Mouse (Mus musculus) layer of hippocampus, adult 9-11 months (tissue): ENCODE measurements around the gene Gm9507.
"Not testable (repeated sequence)": the region's sequence is repeated elsewhere in the genome, so short reads cannot be mapped to it uniquely, and the experiment has no call there.

Experiments used
- DNase-seq: peaks from one replicate; pipeline ENCODE4 v3.0.0; 2022

The Gm9507 gene

DNA sequence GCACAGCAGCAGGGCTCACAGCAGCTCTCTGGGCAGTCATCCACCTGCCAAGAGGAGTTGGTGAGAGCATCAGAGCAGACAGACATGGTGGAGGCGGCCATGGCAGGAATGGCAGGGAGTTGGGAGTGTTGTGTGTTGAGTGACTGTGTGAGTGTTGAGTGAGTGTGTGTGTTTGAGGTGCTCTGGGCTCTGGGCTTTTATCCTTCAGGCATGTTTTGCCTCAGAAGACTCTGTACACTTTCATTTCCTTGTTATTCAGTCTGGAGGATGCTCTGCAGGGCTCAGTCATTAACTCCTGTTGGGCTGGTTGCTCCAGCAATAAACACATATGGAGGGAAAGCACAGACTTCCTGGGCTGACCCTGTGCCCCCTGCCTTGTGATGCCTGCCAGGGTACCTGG lies 40.4 kb downstream of the Gm9507 start, which contains the start of gene Gm3238:
Gm3238 (minus strand) TSS at position 101 of the 400 bp plus-strand sequence.
- DNase-seq: not testable (repeated sequence)

- no peak for DNase-seq
Measured at GRCm38 (mm10) chr10:77769727-77770126, 41.9 kb downstream of the Gm9507 start.
